In the genomic region with DNA sequence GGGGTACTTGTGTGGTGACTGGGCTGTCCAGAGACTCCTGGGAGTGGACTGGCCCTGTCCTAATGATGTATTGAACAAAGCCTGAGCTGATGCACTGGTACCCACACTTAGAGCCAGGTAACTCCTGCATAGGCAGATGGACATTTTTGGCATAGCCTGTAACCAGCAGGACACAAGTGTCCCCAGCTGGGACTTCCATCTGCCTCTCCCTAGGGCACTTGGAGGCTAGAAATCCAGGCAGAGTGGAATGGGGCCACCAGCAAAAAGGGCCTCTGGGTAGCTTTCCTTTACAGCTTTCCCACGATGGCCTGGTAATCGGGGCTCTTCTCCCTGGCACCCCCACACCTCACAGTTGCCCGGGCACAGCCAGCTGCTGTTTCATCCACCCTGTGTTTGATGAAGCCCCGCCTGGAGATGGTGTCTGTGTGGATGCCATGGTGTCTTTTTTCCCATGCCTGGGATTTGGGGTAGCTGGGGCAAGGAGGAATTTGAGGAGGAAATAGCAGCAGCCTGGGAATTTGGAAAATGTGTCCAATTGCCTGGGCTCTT, we compare ENCODE assay signal across 14 mouse cellular contexts. TPM values are rescaled to one million over a fixed set of nuclear protein-coding genes. Genes with fewer than 3 reads are reported as not detected.
DNase-seq lines count a peak whose midpoint lies in the region; ATAC-seq lines count a peak whose summit lies in the region.
"Had no signal": no experiment of that assay in that cellular context is flagged by ENCODE, and none has a peak within 500 bp of the region (broad histone marks: within the 10 kb centered on the region; RNA-seq: fewer than 3 reads in every experiment).

No protein-coding gene starts in this region.

- no peak overlapping the region for H3K4me2 ChIP-seq in kidney, embryonic 16.5 days (replicated peaks; ENCODE audit: low read depth, low read length)

- no peaks in the 10 kb centered on the region for H3K27me3 ChIP-seq in kidney, embryonic 16.5 days (ENCODE audit: insufficient read depth, low read length)

- H3K4me1 ChIP-seq in kidney, embryonic 16.5 days (ENCODE audit: insufficient read depth, low read length): peaks cover 70% of the 10 kb centered on the region

- 43% methylated on average over 4 of the region's 4 CpGs for WGBS in kidney, embryonic 16.5 days

- no peak for ATAC-seq in kidney, embryonic 16.5 days (ENCODE audit: low FRiP score, low TSS enrichment)

- H3K27ac ChIP-seq in kidney, embryonic 16.5 days (ENCODE audit: low read length): peak overlapping the region; percentile 39; the same call in 1 of the 2 replicates

- H3K4me3 ChIP-seq in kidney, embryonic 16.5 days (ENCODE audit: low read length): no peak overlapping the region

- H3K36me3 ChIP-seq in kidney, embryonic 16.5 days (ENCODE audit: insufficient read depth, low read length): no peaks in the 10 kb centered on the region
- H3K36me3 ChIP-seq: G1E had no signal

- no peak for DNase-seq in kidney, adult 8-10 months
- DNase-seq in cerebellum, adult 11-12 months: peak; percentile 96
- peak; percentile 84 to 87 for DNase-seq in cerebellum, postnatal 10 days
- peak; percentile 4 for DNase-seq in liver
- no peak for DNase-seq in urinary bladder, postnatal 14 days (ENCODE audit: low spot score)
- no peak for DNase-seq in ovary, postnatal 14 days (ENCODE audit: low spot score)
- DNase-seq: adrenal gland, postnatal 10 days; gastrocnemius, postnatal 10 days; kidney, adult 18-20 months; lung, adult 2 months; right cerebral cortex, postnatal 25 days; thymus, postnatal 36 days had no signal

- no peaks in the 10 kb centered on the region for H3K9me3 ChIP-seq in kidney, embryonic 16.5 days (ENCODE audit: low read length)
- H3K9me3 ChIP-seq: G1E had no signal

- H3K9ac ChIP-seq in kidney, embryonic 16.5 days (replicated peaks; ENCODE audit: low read length): 0 out of 2 replicates have a peak overlapping the region, but pooled peaks have one; percentile 39

RNA-seq across cellular contexts. Expression of a gene that starts 29.4 kb away (rescaled TPM):
- polyA plus RNA-seq in kidney, embryonic 16.5 days (2015; fragmentation: Nextera tagmentation; extraction: Ambion mirVana): 24.4 and 24.6 TPM in 2 replicates

Comparison
In these comparisons a context has a peak if more than half of its experiments do, and no peak if none do; other contexts are left out.
1. DNase-seq: peak in cerebellum, adult 11-12 months (single experiment), cerebellum, postnatal 10 days (2 of 2) and liver (single experiment); none in kidney, adult 8-10 months (0 of 2), urinary bladder, postnatal 14 days (single experiment) and ovary, postnatal 14 days (single experiment).